Mouse (Mus musculus) fat pad, adult 2 months (tissue): ENCODE measurements around the gene Shisa5.
A peak's percentile ranks its signal among the peaks of the same experiment; 100 is the strongest.

Experiments
- DNase-seq: peaks from one replicate; pipeline ENCODE4 v3.0.0-alpha.2; 2011; ENCODE audit warnings: low read depth, low spot score; ENCODE audit errors: extremely low read depth

Gene Shisa5

DNA sequence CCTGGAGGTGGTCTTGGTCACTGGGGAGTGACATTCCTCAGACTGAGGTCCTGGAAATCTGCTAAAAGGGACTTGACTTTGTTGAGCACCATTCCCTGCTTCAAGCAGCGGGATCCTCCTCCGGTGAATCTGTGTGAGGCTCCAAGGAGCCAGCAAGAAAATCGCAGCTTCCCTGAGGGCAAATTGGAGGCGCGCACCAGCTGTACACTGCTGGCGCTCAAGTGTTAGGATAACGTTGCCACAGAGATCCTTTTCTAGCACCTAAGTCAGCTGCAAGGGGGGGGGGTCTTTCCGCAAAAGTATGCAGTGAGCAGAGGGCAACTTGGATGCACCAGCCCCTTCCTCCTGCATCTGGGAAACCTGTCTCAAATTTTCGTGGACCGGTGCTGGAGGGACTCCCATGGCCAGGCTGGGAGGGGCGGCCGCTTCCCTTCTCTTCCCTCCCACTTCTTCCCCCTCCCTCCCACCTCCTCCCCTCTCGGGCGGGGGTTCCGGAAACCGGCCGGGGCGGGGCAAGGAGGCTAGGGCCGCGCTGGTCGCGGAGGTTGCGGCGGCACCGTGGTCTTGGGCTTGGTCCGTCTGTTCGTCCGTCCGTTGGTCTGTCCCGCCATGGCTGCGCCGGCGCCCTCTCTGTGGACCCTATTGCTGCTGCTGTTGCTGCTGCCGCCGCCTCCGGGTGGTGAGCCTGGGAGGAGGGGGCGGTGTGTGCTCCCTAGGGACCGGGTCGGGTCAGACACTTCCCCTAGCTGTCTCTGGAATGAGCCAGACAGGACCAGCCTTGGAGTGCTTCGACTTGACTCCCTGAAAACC, at the start of gene Shisa5:
Gene Shisa5 (plus strand): TSS at position 480 of the 810 bp plus-strand sequence.
- no peak for DNase-seq

DNA sequence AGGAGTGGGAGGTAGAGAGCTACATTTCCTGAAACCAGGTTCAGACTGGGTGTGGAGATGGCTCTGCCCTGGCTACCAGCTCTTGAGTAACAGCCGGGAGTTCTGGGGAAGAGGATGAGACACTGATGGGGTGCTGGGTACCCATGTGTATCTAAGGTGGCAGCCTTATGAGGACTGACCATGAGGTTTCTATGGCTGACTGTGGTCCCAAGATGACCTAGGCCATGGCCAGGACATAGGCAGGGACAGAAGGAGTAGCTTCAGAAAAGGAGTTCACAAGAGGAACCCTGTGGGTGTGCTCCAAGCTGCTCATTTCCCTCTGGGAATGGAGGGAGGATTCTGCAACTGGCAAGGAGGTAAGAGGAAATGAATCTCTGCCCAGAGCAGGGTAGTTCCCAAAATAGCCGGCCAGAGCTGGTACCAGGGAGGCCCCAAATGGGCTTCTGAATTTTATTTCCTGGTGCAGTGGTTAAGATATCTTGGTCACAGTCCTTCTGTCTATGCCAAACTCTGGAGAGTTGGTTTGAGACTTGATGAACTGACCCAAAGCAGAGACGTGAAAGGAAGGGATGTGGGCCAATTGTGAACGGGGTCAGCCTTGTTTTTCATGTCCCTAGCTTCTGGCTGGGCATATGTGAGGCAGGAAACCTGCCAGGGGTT, 48.4 kb upstream of the Shisa5 start:
- DNase-seq: no peak

DNA sequence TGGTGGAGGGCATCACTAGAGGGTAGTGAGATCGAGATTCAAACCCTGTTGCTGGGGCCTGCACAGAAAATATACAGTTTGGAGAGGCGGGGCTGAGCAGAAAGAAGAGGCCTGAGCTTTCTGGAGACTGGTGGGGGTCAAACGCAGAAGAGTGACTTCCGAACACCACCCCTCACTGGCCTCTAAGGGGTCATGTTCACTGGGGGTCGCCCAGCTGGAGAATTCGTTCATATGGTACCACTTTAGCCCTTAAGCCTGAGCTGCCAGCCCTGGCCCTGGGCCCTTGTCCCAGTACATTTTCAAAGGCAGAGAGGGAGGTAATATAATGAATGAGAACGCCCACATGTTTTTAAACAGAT, 47.9 kb upstream of the Shisa5 start:
- no peak for DNase-seq

- DNase-seq: peak; percentile 99
Measured at GRCm38 (mm10) chr9:108991428-108992084, 46.8 kb upstream of the Shisa5 start, which contains the start of gene Pfkfb4. TSS of gene Pfkfb4 (plus strand) at chr9:108991778.

- no peak for DNase-seq
Measured at GRCm38 (mm10) chr9:108992085-108992469, 46.3 kb upstream of the Shisa5 start.

GRCm38 (mm10) chr9:108992620-108993361, 45.6 kb upstream of the Shisa5 start:
- DNase-seq: no peak

DNA sequence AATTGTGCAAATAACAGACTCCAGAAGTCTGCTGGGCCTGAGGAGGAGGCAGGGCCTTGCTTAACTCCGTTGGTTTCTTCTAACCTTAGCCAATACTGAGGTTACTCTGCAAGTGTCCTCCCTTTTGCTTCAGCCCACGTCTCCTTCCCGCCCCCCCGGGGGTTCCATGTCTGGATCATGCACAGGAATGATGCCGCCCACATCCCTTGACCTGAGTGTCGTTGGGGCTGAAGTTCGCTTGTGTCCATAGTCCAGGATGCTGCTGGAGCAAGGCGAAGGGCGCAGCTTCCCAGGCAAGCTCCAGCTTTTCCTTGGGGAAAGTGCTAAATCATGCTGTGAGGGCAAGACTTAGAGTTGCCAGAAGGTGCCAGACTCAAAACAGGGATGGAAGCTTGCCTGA, 42.0 kb upstream of the Shisa5 start:
- DNase-seq: no peak

- DNase-seq: no peak
Measured at GRCm38 (mm10) chr9:108998287-108999166, 39.8 kb upstream of the Shisa5 start.

GRCm38 (mm10) chr9:108999167-108999526, 39.2 kb upstream of the Shisa5 start:
- DNase-seq: no peak

GRCm38 (mm10) chr9:109000726-109001125, 37.6 kb upstream of the Shisa5 start:
- DNase-seq: no peak

DNA sequence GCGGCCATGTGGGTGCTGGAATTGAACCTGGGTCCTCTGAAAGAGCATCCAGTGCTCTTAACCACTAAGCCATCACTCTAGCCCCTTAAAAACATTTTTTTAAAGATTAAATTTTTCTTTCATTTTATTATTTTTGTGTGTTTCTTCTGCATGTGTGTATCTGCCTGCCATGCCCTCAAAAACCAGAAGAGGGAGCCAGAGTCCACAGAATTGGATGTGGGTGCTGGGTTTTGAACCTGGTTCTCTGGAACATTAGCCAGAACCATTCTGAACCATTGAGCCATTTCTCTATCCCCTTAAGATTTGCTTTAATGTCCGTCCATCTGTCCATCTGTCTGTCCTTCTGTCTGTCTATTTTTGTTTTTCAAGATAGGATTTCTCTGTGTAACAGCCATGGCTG, 35.2 kb upstream of the Shisa5 start:
- no peak for DNase-seq

- no peak for DNase-seq
Measured at GRCm38 (mm10) chr9:109007025-109007780, 31.2 kb upstream of the Shisa5 start.

GRCm38 (mm10) chr9:109008081-109008480, 30.3 kb upstream of the Shisa5 start:
- DNase-seq: no peak

- DNase-seq: no peak
Measured at GRCm38 (mm10) chr9:109008994-109009635, 29.2 kb upstream of the Shisa5 start.

DNA sequence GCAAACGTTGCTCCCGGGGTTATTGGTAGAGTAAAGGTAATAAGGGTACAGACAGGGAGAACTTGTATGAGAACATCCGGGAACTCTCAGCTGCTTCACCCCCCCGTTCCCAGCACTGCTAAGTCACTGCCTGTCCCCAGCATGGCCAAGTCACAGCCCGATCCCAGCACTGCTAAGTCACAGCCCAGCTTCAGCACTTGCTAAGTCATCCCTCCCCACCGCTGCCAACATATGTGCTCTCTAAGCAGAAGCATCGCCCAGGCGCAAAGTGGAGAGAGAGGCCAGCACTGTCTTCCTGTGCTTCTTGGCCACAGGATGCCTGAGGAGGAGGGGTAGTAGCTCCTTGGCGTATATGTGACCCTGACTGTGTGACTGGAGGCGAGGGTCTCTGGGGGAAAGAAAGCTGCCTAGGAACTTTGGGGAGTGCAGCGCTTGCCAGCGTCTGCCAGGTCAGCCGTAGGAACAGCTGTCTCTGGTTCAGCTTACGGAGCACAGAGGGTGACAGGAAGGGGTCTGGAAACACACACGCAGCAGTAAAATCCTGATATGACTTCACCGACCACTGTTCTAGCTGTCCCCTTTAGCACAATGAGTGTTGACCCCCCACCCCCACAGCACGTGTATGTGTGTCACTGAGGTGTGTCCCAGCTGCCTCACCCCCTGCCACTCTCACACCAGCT, 28.6 kb upstream of the Shisa5 start:
- no peak for DNase-seq

- no peak for DNase-seq
Measured at GRCm38 (mm10) chr9:109010316-109010690, 28.1 kb upstream of the Shisa5 start.

DNA sequence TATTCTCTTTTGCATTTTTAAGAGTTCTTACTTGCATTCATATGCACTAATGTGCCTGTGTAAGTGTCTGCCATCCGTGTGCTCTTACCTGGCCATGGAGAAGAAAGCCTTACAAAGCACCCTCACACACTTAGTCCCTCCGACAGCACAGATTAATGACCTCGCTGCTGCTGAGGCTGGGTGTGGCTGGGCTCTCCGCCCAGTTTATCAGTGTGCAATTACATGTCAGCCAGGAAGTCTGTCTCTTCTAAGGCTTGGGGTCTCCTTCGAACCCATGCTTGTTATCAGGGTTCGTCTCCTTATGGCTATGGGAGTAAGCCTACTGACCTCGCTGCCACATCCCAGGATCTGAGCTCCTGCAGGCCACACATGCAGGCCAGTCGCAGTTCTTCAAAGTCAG, 23.0 kb upstream of the Shisa5 start:
- no peak for DNase-seq

- DNase-seq: no peak
Measured at GRCm38 (mm10) chr9:109016973-109017604, 21.3 kb upstream of the Shisa5 start.
